Mouse (Mus musculus) cerebellum, postnatal 14 days (tissue): ENCODE results near the gene Thsd7b.
"Not testable (repeated sequence)": the region's sequence is repeated elsewhere in the genome, so short reads cannot be mapped to it uniquely, and the experiment has no call there.

Experiments
- DNase-seq, 2 experiments: peaks; one replicate each; pipeline ENCODE4 v3.0.0; 2021; ENCODE audit warnings: mixed read lengths in 2 of 2

The Thsd7b gene

DNA sequence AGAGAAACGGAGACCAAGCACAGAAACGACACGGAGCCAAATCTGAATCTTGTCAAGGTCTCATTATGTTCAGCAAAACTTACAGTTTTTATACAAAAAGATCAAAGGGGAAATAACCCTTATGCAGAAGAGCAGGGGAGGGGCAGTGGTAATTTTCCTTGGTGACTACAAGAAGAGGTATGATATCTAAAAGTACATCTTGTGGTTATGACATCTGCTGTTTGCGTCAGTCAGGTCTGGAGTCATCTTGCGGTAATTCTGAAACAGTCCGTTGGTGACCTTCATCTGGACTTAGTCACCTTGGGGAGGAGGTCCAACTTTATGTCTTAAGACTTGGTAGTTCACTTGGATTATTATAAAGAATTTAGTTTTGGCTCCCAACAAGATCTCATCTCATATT lies 378.3 kb downstream of the Thsd7b start:
- DNase-seq: not testable (repeated sequence)

DNA sequence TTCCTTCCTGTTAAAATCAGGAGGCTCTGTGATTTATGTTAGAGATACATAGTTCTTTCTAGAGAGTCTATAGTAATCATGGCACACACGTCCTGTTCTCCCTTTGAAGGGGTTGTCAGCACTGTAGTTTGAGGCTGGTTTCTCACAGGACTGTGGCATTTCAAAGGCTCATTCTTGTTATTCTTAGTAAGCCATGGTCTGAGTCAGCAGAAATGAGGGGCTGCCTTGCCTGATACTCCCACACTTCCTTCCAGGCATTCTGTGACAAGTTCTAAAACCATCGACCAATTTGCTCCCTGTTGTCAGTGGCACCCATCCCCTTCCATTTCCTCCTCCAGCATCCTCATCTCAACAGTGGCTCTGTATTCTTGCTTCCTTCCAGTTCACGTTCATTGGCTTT lies 384.9 kb downstream of the Thsd7b start:
- DNase-seq: no peak

DNA sequence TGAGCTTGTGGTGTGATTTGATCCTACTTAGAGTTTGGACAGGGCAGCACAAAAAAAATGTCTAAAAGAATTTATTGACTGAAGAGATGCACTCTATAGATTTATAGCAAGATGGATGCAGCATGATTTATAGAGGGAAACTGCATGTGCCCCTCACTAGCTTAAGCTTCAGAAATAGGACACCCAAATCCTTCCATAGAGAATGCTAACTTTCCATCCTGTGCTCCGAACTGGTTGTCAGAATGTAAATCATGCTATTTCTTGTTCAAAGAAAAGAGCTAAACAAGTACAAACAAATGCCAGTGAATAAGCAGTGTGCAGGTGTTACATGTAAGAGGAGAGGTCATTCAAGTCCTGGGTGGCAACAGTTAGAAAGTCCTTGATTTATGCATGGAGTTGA lies 402.8 kb downstream of the Thsd7b start:
- no peak for DNase-seq

DNA sequence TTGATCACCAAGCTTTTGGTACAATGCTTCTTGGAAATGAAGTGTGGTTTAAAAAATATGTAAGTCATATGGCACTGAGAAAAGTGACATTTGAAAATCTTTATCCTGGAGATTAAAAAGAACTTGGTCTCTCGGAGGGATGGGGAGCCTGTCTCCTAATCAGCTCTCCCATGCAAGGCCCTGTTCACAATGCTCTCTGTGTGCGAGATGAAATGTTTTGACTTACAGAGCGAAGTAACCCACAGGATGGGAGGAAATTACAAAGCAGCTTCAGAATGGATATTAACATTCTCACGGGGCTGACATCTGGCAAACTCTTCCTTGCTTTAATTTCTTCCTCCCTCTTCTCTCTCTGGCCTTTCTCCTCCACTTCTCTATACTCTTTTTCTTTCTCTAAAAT lies 405.7 kb downstream of the Thsd7b start:
- DNase-seq: no peak

DNA sequence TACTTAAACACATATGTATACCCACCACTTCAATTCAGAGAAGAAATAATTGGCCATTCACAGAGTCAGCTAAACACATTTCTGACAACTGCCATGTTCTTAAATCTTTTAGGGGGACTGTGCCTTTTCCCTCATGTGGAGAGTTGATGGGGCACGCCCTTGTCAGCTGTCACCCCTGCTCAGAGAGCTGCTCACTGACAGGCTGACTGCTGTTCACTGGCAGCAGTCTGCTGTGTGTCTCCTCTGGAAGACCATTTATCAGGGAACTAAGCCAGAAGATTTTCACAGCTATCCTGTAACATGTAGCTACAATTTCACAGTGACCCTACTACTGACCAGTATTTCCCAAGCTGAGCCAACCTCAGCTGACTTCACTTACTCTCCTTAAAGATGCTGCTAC lies 432.6 kb downstream of the Thsd7b start:
- DNase-seq: no peak

DNA sequence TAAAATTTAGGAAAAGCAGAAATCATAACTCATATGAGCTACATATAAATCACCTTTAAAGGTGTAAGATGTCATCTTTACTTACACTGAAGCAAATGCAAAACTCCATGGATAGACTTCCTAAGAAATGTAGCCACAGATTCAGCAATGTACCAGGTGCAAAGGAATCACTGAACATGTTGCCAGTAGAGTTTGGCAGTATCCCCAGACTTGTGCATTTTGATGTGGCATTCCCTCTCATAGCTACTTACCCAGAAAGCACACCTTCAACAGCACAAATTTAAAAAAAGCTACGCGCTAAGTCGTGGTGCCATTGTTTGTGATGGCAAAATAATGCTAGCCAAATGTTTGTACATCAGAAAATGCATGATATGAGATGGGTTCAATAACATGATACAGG lies 439.6 kb downstream of the Thsd7b start:
- DNase-seq: peak; percentile 30 to 49

DNA sequence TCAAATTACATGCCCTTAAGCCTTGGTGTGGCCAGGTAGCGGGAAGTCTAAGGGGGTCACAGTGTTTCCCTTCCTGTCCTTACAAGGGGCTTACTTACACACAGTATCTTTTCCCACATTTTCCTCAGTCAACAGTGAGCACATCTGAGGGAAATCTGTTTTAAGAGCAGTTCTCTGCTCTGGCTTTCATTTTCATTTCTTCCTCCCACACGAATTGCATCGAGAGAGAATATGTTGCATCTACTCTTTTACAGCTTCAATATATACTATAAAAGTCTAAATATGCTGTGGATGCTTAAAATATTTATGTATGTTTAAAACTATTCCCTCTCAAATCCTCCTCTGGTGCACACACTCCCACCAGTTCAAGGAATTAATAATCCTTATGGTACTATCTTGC lies 440.5 kb downstream of the Thsd7b start:
- no peak for DNase-seq

DNA sequence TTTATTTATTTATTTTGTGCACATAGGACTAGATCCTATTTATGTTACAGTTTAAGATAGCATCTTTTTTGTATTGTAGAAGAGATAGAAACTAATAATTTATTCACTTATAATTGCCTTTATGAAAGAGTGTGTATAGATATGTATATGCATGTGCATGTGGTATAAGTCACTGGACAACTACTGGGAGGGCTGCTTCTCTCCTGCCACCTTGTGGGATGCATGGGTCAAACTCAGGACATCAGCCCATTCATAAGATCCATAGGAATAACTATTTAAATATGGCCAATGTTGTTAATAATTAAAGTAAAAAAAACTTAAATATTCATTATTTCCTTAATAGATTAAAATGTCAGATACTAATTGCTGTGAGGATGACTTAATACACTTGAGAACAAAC lies 446.5 kb downstream of the Thsd7b start:
- DNase-seq: peak in 1 of 2 experiments; percentile 5

DNA sequence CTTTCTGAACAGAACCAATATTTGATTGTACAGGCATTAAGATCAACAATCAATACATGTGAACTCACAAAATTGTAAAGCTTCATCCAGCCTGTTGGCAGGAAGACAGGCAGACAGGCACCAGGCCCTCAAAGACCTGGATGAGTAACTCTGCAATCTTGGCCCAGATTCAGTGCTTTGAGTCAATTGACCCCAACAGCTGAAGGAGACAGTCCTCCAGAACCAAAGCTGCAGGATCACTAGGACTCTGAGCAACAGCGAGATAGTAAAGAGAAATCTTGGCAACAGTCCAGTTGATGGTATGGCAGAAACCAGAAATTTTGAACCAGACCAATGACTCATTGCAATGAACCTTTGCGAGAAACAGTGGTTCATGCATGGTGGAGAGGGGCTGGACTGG lies 458.9 kb downstream of the Thsd7b start:
- no peak for DNase-seq

DNA sequence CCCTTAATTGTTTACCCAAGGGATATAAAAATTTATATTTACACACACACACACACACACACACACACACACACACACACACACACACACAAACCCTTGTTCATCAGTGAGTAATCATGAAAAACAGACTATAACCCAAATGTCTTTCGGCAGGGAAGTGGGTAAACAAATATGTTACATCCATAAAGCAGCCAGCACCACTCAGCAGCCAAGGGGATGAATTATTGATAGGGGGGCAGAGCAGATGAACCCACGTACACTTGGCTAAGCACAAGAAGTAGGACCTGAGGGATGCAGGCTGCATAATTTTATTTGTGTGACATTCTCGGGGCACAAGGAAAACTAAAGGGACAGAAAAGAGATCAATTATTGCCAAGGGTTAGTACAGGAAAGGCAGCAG lies 474.5 kb downstream of the Thsd7b start:
- no peak for DNase-seq

DNA sequence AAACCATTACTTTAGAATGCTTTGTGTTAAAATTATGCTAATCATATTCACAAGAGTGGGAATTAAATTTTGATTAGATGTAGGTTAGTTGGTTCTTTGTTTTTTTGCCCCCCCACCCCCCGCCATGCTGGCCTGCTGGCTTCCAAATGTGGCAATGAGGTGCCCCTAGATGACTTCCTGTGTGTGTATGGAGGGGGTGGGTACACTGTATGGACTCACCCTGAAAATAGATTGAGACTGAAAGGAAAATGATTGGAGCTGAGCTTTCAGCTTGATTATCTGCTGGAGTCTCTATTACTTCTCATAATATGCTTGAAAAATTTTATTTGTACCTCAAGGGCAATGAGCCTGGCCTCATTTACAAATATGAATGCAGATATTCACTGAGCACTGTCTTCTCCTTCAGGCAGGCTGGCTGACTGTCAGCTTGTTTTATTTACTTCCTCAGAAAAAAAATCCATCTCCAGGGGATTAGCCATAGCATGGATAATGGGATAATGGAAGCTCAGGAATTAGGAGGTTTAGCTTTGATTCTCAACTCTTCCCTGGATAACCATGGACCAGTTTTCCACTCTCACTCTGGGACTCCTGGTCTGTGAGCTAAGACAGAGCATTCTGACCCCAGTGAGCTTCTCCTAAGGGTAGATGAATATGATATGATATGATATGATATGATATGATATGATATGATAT lies 483.6 kb downstream of the Thsd7b start:
- no peak for DNase-seq

DNA sequence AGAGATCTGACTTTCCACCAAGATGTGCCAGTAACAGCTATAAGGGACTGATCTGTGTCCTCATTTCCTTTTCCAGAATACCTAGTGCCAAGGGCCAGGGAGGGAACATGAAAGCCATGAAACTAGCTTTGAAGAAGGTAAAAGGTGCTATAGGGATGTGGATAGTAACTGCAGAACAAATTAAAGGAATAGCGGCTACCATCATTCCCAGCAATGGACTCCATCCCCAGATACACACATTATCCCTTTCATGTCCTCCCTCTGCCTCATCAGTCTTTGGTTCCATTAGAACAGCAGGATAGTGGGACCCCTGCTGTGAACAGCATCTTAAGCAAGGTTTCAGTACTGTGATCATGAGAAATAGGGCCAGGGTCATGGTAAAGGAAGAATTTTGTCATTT lies 485.9 kb downstream of the Thsd7b start:
- DNase-seq: no peak

DNA sequence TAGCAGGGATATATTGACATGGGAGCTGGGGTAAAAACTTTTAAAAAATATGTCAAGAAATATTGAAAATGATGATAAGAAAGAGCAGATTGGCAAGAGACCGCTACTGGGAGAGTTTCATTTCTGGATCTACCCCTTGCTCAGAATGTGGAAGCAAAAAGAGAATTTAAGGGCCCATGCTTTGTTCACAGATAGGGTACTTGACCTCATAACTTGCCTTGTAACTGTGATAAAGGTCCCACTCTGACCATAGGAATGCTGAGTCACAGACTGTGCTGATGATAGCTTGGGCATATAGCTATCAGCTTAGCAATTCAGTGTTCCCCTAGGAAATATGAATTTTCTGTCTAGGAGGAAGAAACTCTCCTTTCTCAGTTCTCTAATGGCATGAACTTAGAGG lies 488.1 kb downstream of the Thsd7b start:
- DNase-seq: no peak

DNA sequence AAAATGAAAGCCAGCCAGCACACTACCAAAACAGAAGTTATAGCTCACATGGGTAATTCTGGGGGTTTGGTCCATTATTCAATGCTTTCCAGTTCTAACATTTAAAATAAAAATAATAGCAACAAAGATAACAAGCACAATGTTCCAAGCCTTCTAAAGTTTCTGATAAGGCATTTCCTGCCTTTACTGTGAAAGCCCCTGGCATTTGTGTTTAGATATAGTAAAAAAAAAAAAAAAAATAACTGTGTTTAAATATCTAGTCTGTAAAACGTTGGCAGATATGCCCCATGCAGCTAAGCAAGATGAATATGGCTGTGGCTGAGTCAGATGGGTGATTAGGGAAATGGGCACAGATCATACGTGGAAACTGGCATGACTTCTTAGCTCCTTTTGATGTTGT lies 491.6 kb downstream of the Thsd7b start:
- no peak for DNase-seq

DNA sequence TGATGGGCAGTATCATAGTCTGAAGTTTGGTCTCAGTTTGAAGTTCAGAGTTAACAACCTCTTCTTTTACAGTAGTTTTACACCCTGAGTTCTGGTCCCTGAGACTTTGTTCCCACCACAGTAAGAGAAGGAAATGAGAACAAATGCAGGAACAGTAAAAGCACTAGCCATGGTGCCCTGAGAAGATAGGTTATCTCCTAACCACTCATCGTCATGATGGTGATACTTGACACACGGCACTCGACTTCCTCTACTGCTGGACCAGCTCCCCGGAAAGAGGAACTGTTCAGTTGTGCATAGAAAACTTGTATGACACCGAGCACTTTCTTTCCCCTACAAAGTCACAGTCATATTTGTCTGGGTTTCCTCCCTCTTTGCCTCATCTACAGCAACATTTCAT lies 504.0 kb downstream of the Thsd7b start:
- DNase-seq: no peak

DNA sequence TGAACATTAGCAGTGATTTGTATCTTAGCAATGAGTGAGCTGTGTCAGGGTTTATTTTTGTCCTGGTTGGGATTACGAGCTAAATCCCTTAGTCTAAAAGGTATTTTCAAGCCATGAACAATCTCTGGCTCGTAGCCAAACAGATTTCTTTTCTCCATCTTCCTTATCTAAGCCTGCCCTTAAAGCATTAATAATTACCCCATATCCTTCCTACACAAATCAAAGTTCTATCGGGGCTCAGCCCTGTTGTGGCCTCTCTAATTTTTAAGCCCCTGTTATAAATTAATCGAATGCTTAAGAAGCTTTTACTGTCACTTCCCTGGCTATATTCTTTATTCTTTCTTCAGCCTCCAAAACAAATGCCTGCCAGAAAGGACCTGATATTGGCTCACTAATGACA lies 506.4 kb downstream of the Thsd7b start:
- DNase-seq: peak in 1 of 2 experiments; percentile 1

DNA sequence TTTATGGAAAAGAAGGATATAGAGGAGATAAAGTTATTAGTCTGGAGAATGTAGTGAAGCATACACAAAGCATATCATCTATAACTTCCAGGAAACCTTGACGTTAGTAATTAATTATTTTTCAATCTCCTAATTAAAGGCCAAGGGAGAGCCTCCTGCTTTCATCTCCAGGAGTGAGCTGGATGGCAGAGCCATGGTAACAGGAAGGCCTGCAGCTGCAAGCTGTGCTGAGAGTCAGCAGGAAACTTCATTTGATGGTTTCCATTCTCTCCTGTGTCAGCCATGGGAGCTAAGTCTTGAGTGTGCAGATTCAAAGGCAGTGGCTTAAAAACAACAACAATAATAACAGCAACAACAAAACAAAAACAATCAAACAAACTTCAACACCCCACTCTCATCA lies 507.5 kb downstream of the Thsd7b start:
- DNase-seq: no peak

DNA sequence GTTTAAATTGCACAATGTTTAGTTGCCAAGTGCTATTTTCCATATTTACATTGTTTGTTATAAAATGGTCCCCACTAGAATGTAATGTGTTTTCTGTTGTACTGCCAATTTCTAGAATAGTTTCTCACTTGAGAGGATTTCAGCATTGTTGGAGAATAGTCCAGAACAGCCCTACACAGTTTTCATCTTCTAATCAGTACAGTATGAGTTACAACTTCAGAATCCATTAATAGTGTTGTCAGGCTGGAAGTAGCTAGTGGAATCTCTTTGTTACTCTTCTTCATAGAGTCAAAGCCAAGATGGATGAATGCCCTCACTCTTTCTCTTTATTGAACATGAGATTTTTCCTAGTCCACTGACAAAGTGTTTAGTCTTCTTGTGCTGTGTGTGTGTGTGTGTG lies 525.4 kb downstream of the Thsd7b start:
- DNase-seq: no peak

DNA sequence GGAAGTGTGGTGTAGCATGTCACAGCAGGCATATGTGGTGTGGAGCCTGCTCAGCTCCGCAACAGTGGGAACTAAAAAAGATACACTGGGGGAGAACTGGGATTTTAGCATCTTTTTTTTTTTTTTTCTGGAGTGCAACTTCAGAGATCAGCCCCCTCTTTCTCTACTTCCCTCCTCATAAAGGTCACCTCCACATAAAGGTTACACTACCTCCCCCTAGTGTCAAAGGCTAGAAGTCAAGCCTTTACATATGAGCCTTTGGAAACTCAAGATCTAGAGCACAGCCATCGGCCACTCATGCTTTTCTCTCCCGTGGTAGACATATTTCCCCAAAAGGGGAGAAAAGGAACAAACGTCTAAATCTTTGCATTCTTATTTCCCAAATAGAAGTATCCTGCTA lies 553.8 kb downstream of the Thsd7b start:
- DNase-seq: peak in 1 of 2 experiments; percentile 12

DNA sequence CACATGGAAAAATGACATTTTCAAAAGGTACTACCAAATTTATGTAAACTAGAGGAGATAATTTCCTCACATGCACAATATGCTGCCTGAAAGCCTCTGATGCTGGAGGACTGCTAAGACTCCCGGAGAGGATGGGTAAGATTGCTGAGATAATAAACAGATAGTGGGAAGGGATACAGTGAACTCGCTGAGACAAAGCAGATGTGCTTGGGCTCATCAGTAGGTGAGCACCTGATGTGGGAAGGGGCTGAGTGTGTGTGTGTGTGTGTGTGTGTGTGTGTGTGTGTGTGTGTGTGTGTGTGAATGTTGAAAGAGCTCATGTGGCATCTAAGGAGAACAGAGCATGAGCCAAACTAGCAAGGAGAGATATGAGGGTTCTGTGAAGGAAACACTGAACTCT lies 564.2 kb downstream of the Thsd7b start:
- no peak for DNase-seq

DNA sequence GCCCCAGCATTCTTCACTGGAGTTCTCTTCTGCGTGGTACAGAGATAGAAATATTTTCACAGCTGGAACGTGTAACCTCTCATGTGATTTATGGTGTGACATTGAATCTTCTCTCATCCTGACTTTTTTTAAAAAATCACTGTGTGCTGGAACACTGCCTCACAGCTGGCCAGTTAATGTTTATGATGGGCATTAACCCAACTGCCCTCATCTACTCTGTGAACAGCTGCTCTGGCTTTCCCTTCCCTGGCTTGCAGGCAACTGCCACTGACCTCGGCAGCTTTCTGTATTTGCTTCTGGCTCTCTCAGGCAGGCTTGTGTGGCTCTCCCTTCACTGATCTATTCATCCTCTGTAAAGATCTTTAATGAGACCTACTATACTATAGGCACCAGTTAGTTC lies 564.7 kb downstream of the Thsd7b start:
- DNase-seq: no peak

DNA sequence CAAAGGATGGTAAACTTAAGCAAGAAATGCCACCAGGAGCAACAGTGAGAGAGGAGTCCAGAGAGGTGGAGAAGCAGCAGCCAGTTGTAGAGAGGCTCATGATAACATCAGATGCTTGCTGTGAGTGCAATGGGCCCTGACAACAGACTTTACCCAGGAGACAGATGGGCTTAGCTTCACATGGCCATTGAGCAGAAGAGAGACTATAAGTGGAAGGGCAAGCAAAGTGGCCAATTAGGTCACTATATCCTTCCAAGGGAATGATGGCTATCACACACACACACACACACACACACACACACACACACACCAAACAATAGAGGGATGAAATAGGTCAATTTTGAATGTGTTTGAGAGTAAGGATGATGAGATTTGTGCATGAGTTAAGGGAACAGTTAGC lies 565.4 kb downstream of the Thsd7b start:
- DNase-seq: no peak

DNA sequence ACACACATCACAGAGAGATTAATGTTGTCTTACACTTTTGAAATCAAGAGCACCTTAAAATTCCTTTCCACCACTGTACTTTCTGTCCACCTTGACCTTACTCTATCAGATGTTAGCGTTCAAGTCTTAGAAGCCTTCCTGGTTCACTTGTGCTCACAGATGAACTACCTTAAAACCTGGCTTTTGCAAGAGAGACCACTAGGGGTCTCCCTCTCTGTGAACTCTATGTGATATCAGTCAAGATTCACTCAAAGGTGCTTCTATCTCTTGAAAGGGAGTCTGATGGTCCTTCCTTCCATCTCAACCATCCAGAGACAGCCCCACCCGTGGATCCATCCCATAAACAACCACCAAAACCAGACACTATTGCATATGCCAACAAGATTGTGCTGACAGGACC lies 570.3 kb downstream of the Thsd7b start:
- DNase-seq: peak; percentile 48 to 53

DNA sequence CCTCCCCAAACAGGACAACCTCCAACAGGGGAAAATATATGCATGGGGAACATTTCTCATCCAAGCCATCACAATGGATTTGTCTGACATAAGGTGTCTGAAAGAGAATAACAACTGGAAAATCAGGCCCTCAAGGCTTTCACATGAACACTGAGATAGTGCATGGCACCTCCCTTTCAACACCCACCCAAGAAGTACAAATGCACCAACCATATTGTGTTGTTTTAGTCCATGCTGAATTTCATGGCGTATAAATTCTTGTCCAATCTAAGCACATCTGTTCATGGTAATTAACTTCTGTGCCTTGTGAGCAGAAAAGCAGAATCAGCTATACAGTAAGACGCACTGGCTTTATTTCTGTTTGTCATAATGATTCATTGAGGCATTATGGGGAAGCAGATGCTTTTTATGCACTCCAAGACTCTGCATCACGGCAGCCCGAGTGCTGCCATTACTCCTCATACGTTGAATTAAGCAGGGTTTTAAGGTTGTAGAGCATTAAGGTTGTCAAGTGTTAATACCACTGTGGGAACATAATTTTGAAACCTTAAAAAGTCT lies 577.0 kb downstream of the Thsd7b start:
- no peak for DNase-seq

DNA sequence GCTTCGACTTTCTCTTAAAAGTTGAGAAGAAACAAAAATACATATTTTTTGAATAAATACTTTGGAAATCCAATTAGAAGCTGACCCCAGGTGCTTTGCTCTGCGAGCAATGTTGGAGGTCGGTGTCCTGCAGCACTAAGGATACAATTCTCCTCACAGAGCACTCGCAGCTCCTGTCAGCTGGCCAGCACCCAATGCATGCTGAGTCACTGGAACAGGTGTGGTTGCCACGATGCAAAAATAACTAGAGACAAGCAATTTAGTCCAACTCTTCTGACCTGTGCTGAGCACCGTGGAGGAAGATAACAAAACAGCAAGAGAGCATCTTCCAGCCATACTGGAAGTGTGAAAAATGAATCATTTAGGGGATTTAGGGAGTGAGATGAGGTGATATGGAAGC lies 594.6 kb downstream of the Thsd7b start:
- DNase-seq: peak; percentile 90 to 92
